ENCODE assay signal across 8 mouse cellular contexts in genomic region chr11:113648152-113648551, GRCm38 (mm10). TPM values are rescaled to one million over a fixed set of nuclear protein-coding genes. Genes with fewer than 3 reads are reported as not detected.
DNase-seq lines count a peak whose midpoint lies in the region; ATAC-seq lines count a peak whose summit lies in the region.

No protein-coding gene starts in this region.

- no peaks in the 10 kb centered on the region for H3K27me3 ChIP-seq in forebrain, embryonic 14.5 days (replicated peaks; ENCODE audit: control insufficient read depth, insufficient read depth, low read length)

- peaks cover 9% of the 10 kb centered on the region for H3K4me1 ChIP-seq in forebrain, embryonic 14.5 days (ENCODE audit: control insufficient read depth, insufficient read depth, low read length)

- no peak overlapping the region for H3K4me3 ChIP-seq in forebrain, embryonic 14.5 days (ENCODE audit: low read depth, low read length)

- H3K9me3 ChIP-seq in forebrain, embryonic 14.5 days (replicated peaks; ENCODE audit: control insufficient read depth, low read length), result no peaks in the 10 kb centered on the region

- no peak overlapping the region for H3K27ac ChIP-seq in forebrain, embryonic 14.5 days (ENCODE audit: low read depth, low read length)

- peak; percentile 27; the same call in 1 of the 2 replicates for ATAC-seq in cerebellum, adult (ENCODE audit: insufficient number of reproducible peaks, low FRiP score, low TSS enrichment)
- peak; percentile 33; the same call in 1 of the 2 replicates for ATAC-seq in forebrain, embryonic 14.5 days
- ATAC-seq in hematopoietic stem cell, adult 5-6 weeks (replicated peaks in 1 of 2; ENCODE audit: insufficient read depth in 1 of 2, low FRiP score in 2 of 2, low TSS enrichment in 1 of 2, low read depth in 1 of 2, poor library complexity in 2 of 2, severe bottlenecking in 2 of 2), result peak; percentile 76 to 86

- peaks cover 17% of the 10 kb centered on the region for H3K36me3 ChIP-seq in forebrain, embryonic 14.5 days (ENCODE audit: control insufficient read depth, insufficient read depth, low read length)

- DNase-seq in MN1 (ENCODE audit: low spot score), result peak; percentile 86
- peak; percentile 82 for DNase-seq in forebrain, embryonic 14.5 days (ENCODE audit: low spot score)
- DNase-seq in layer of hippocampus, postnatal 25 days (ENCODE audit: extremely low spot score in 1 of 2, low spot score in 1 of 2), result peak; percentile 85 to 94
- DNase-seq in lung, postnatal 4 days, result peak; percentile 79 to 88
- peak; percentile 55 to 63 for DNase-seq in right cerebral cortex, postnatal 36 days (ENCODE audit: low spot score in 2 of 2)
- DNase-seq in urinary bladder, postnatal 4 days (ENCODE audit: low spot score in 2 of 2), result peak; percentile 75 to 89

- H3K4me2 ChIP-seq in forebrain, embryonic 14.5 days (ENCODE audit: low read length), result no peak overlapping the region

- H3K9ac ChIP-seq in forebrain, embryonic 14.5 days (ENCODE audit: low read length), result no peak overlapping the region

- 5% methylated on average over 15 of the region's 15 CpGs for WGBS in forebrain, embryonic 14.5 days

RNA-seq across cellular contexts. Expression of gene Cog1, which starts 0.8 kb away (rescaled TPM):
- 28.8 and 33.9 TPM in 2 replicates for polyA plus RNA-seq in forebrain, embryonic 14.5 days (2014; fragmentation: Nextera tagmentation; extraction: Ambion mirVana)
- 14.5 and 16.1 TPM in 2 replicates for total RNA-seq in hematopoietic stem cell, adult 5-6 weeks (2017)
- 10 to 100 TPM; 53.4 to 64.0 TPM for total RNA-seq in layer of hippocampus, postnatal 25 days (2021)

RNA-seq across cellular contexts. Expression of gene Slc39a11, which starts 1.7 kb away (rescaled TPM):
- polyA plus RNA-seq in forebrain, embryonic 14.5 days (2014; fragmentation: Nextera tagmentation; extraction: Ambion mirVana), result 29.5 and 32.4 TPM in 2 replicates
- total RNA-seq in hematopoietic stem cell, adult 5-6 weeks (2017), result 26.6 and 40.3 TPM in 2 replicates
- total RNA-seq in layer of hippocampus, postnatal 25 days (2021), result 10 to 100 TPM; 23.0 to 23.3 TPM

RNA-seq across cellular contexts. Expression of gene Sstr2, which starts 29.0 kb away (rescaled TPM):
- polyA plus RNA-seq in forebrain, embryonic 14.5 days (2014; fragmentation: Nextera tagmentation; extraction: Ambion mirVana), result 71.9 and 75.2 TPM in 2 replicates
- total RNA-seq in hematopoietic stem cell, adult 5-6 weeks (2017), result 11.8 and 18.3 TPM in 2 replicates
- total RNA-seq in layer of hippocampus, postnatal 25 days (2021), result 10 to 100 TPM; 25.6 to 27.3 TPM

RNA-seq across cellular contexts. Expression of gene Fam104a, which starts 35.8 kb away (rescaled TPM):
- polyA plus RNA-seq in forebrain, embryonic 14.5 days (2014; fragmentation: Nextera tagmentation; extraction: Ambion mirVana), result 53.2 and 53.7 TPM in 2 replicates
- 23.7 and 28.0 TPM in 2 replicates for total RNA-seq in hematopoietic stem cell, adult 5-6 weeks (2017)
- 10 to 100 TPM; 26.6 to 27.9 TPM for total RNA-seq in layer of hippocampus, postnatal 25 days (2021)

RNA-seq across cellular contexts. Expression of gene D11Wsu47e, which starts 36.1 kb away (rescaled TPM):
- polyA plus RNA-seq in forebrain, embryonic 14.5 days (2014; fragmentation: Nextera tagmentation; extraction: Ambion mirVana), result 27.0 and 28.4 TPM in 2 replicates
- 14.1 and 14.5 TPM in 2 replicates for total RNA-seq in hematopoietic stem cell, adult 5-6 weeks (2017)
- total RNA-seq in layer of hippocampus, postnatal 25 days (2021), result 10 to 100 TPM; 11.8 to 13.5 TPM

Comparison
In these comparisons a context has a peak if more than half of its experiments do, and no peak if none do; other contexts are left out.
1. ATAC-seq: peak in every context shown above with its lines; median percentile 81 in hematopoietic stem cell, adult 5-6 weeks; 33 in forebrain, embryonic 14.5 days; 27 in cerebellum, adult.